Mouse (Mus musculus): ENCODE results near the gene Rbm39. TPM values are rescaled to one million over a fixed set of nuclear protein-coding genes. Genes with fewer than 3 reads are reported as not detected.

Gene Rbm39
- polyA plus RNA-seq, 1 experiment from 2014 or later: 375 TPM

Other genes starting within 250 kb of the Rbm39 start
- gene Uqcc1, start 249.9 kb downstream of the Rbm39 start, polyA plus RNA-seq (2015; fragmentation: Nextera tagmentation; extraction: Ambion mirVana): 127 and 129 TPM in 2 replicates
- gene Gm15557, start 239.5 kb downstream of the Rbm39 start, polyA plus RNA-seq (2015; fragmentation: Nextera tagmentation; extraction: Ambion mirVana): not detected in 2 replicates
- 0.26 and 0.39 TPM in 2 replicates for gene Gdf5, start 234.9 kb downstream of the Rbm39 start, polyA plus RNA-seq (2015; fragmentation: Nextera tagmentation; extraction: Ambion mirVana)
- gene Cep250, start 223.8 kb downstream of the Rbm39 start, polyA plus RNA-seq (2015; fragmentation: Nextera tagmentation; extraction: Ambion mirVana): 6.9 and 9.9 TPM in 2 replicates
- gene 6430550D23Rik, start 172.3 kb downstream of the Rbm39 start, polyA plus RNA-seq (2015; fragmentation: Nextera tagmentation; extraction: Ambion mirVana): 0.96 and 1.1 TPM in 2 replicates
- 143 and 162 TPM in 2 replicates for gene Ergic3, start 172.2 kb downstream of the Rbm39 start, polyA plus RNA-seq (2015; fragmentation: Nextera tagmentation; extraction: Ambion mirVana)
- gene Fer1l4, start 127.3 kb downstream of the Rbm39 start, polyA plus RNA-seq (2015; fragmentation: Nextera tagmentation; extraction: Ambion mirVana): not detected in 2 replicates
- 1.4 and 1.6 TPM in 2 replicates for gene Spag4, start 115.1 kb downstream of the Rbm39 start, polyA plus RNA-seq (2015; fragmentation: Nextera tagmentation; extraction: Ambion mirVana)
- 27.9 and 29.2 TPM in 2 replicates for gene Cpne1, start 68.3 kb downstream of the Rbm39 start, polyA plus RNA-seq (2015; fragmentation: Nextera tagmentation; extraction: Ambion mirVana)
- gene Rbm12, start 68.3 kb downstream of the Rbm39 start, polyA plus RNA-seq (2015; fragmentation: Nextera tagmentation; extraction: Ambion mirVana): 17.7 and 20.7 TPM in 2 replicates
- 10.8 and 14.1 TPM in 2 replicates for gene Gm28036, start 53.1 kb downstream of the Rbm39 start, polyA plus RNA-seq (2015; fragmentation: Nextera tagmentation; extraction: Ambion mirVana)
- gene Romo1, start 36.2 kb downstream of the Rbm39 start, polyA plus RNA-seq (2015; fragmentation: Nextera tagmentation; extraction: Ambion mirVana): 338 and 361 TPM in 2 replicates
- gene Nfs1, start 36.1 kb downstream of the Rbm39 start, polyA plus RNA-seq (2015; fragmentation: Nextera tagmentation; extraction: Ambion mirVana): 70.3 and 75.0 TPM in 2 replicates
- gene Phf20, start 16.2 kb upstream of the Rbm39 start, polyA plus RNA-seq (2015; fragmentation: Nextera tagmentation; extraction: Ambion mirVana): 43.0 and 46.5 TPM in 2 replicates
- 2.2 and 2.7 TPM in 2 replicates for gene Cnbd2, start 132.1 kb upstream of the Rbm39 start, polyA plus RNA-seq (2015; fragmentation: Nextera tagmentation; extraction: Ambion mirVana)
- 45.3 and 48.2 TPM in 2 replicates for gene Scand1, start 132.5 kb upstream of the Rbm39 start, polyA plus RNA-seq (2015; fragmentation: Nextera tagmentation; extraction: Ambion mirVana)
- gene Epb41l1, start 240.7 kb upstream of the Rbm39 start, polyA plus RNA-seq (2015; fragmentation: Nextera tagmentation; extraction: Ambion mirVana): 0.76 and 0.94 TPM in 2 replicates

Data from heart, embryonic 16.5 days (tissue).